Mouse (Mus musculus): ENCODE data around the gene Fip1l1.

- no peak for TF ChIP-seq CTCF (IDR thresholded peaks at IDR 0.05; ENCODE audit: extremely low read depth, insufficient read depth, low read length)
- no peak for TF ChIP-seq POLR2A (IDR thresholded peaks at IDR 0.05; ENCODE audit: extremely low read depth, insufficient read depth, low read length)
These were observed 8.2 kb upstream of the Fip1l1 start for GRCm38 (mm10) chr5:74527025-74527424.
